Mouse (Mus musculus) midbrain, embryonic 13.5 days (tissue): Measurements from ENCODE around the gene Timp2. TPM values are rescaled to one million over a fixed set of nuclear protein-coding genes. Genes with fewer than 3 reads are reported as not detected.

ENCODE experiments used
- ATAC-seq: fragments of 200-750 bp; cut with Nextera tagmentation; 2 replicates; pipeline ENCODE4 v1.8.0; 2017; ENCODE audit warnings: mild to moderate bottlenecking, moderate TSS enrichment, moderate library complexity
- H3K27ac ChIP-seq: fragments of 300-500 bp; sonication (generic); 2 replicates; pipeline ENCODE4 v1.5.1; 2015; ENCODE audit warnings: inconsistent platforms, mild to moderate bottlenecking, moderate library complexity
- H3K27me3 ChIP-seq: fragments of 300-500 bp; sonication (generic); 2 replicates; pipeline ENCODE4 v1.6.1; 2015; ENCODE audit warnings: mild to moderate bottlenecking, inconsistent platforms
- H3K36me3 ChIP-seq: fragments of 300-500 bp; sonication (generic); 2 replicates; pipeline ENCODE4 v1.6.1; 2015; ENCODE audit warnings: mild to moderate bottlenecking, inconsistent platforms
- H3K4me1 ChIP-seq: fragments of 300-500 bp; sonication (generic); replicated peaks from 2 replicates; pipeline ENCODE4 v1.6.1; 2015; ENCODE audit warnings: inconsistent platforms
- H3K4me2 ChIP-seq: fragments of 300-500 bp; sonication (generic); replicated peaks from 2 replicates; pipeline ENCODE4 v1.6.1; 2015; ENCODE audit warnings: moderate library complexity, mild to moderate bottlenecking, inconsistent platforms
- H3K4me3 ChIP-seq: fragments of 300-500 bp; sonication (generic); replicated peaks from 2 replicates; pipeline ENCODE4 v1.5.1; 2015; ENCODE audit warnings: mild to moderate bottlenecking, inconsistent platforms
- H3K9ac ChIP-seq: fragments of 300-500 bp; sonication (generic); replicated peaks from 2 replicates; pipeline ENCODE4 v1.6.1; 2015; ENCODE audit warnings: mild to moderate bottlenecking, inconsistent platforms
- H3K9me3 ChIP-seq: fragments of 300-500 bp; sonication (generic); 2 replicates; pipeline ENCODE4 v1.6.1; 2016; ENCODE audit warnings: mild to moderate bottlenecking, inconsistent platforms
- WGBS: fragments of 180-500 bp; shearing (Covaris S2); methylation state at CpG from one replicate; pipeline ENCODE4 v1.1.7; 2015; 5-methylcytosine and 5-hydroxymethylcytosine counted together
- polyA plus RNA-seq: library from polyadenylated mRNA; unstranded; fragments of >200 nt; fragmentation: Nextera tagmentation; extraction: Ambion mirVana; gene quantifications from 2 replicates; pipeline ENCODE4 v1.2.1, GENCODE M21; 2015

The Timp2 gene
- polyA plus RNA-seq, 1 experiment from 2014 or later = 42.2 TPM

DNA sequence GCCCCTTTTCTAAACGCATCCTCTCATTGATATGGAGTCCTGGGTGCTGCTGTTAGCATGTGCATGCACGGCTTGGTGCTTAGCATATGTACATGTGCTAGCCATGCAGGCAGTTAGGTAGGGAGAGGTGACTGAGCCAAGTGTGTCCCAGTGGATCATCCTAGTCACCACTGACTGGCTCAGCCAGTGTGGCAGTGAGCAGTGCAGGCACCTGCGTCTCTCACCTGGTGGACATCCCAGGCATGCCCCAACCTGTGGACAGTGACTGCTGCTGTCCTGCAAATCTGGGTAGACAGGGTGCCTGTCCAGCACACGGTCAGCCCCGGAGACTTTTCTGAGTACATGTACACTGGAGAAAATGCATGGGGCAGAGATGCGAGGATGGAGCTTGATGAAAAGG lies 27.0 kb downstream of the Timp2 start:
- peaks cover 16% of the 10 kb centered on the region for H3K4me1 ChIP-seq
- H3K27ac ChIP-seq = peak overlapping the region; percentile 81; the same call in 1 of the 2 replicates
- H3K4me2 ChIP-seq = no peak overlapping the region
- 0 out of 2 replicates have a peak, but pooled peaks have one; percentile 25 for ATAC-seq
- H3K27me3 ChIP-seq = no peaks in the 10 kb centered on the region
- 96% methylated on average over 6 of the region's 6 CpGs for whole genome bisulfite sequencing
- H3K9me3 ChIP-seq = peaks cover 3% of the 10 kb centered on the region; the same call in 1 of the 2 replicates
- H3K36me3 ChIP-seq = peaks cover 16% of the 10 kb centered on the region
- H3K9ac ChIP-seq = no peak overlapping the region
- no peak overlapping the region for H3K4me3 ChIP-seq

DNA sequence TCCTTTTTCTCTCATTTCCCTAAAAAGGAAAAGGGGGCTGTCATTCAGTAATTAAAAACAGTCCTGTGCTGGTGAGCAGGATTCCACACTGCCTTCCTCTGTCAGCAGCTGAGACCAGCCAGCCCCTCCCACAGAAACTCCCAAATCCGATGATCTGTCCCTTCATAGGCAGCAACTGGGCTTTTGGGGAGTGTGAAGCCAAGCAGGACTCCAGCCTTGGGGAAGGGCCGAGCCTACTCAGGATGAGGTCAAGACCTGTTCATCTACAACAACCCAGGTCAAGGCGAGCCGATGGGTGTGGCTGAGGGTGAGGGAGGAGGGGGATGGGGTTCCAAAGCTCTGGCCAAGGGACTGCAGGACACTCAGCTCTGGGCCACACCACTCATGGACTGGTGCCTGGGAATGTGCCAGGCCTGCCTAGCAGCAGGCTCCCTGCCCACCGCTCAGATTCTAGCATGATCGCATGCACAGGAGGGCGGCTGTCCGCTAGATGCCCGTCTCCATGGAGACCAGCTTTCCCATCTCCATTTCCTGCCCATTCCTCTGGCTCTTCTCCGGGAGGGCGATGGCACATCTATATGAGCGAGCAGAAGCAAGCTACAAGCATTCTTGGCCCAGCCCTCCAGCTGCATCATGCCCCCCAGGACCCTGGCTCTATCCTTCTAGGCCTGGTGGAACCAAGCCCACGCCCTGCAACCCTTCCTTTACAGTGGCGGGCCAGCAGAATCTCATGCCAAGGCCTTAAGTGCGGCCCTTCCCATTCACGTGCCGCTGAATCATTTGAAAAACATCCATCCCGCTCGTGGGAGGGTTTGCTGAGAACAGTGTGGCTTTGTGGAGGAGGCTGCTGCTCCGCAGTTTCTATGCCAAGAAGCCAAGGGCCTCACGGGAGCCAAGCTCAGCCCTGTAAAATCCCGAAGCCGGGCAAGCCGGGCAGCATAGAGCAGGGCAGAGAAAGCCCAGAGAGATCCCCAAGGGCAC lies 28.3 kb downstream of the Timp2 start:
- peak; percentile 85 for ATAC-seq
- H3K4me3 ChIP-seq = no peak overlapping the region
- H3K27ac ChIP-seq = peak overlapping the region; percentile 81
- no peak overlapping the region for H3K4me2 ChIP-seq
- H3K36me3 ChIP-seq = peaks cover 6% of the 10 kb centered on the region; the same call in 1 of the 2 replicates
- H3K4me1 ChIP-seq = peaks cover 23% of the 10 kb centered on the region
- WGBS = 68% methylated on average over 24 of the region's 24 CpGs
- no peaks in the 10 kb centered on the region for H3K27me3 ChIP-seq
- H3K9ac ChIP-seq = no peak overlapping the region
- peaks cover 3% of the 10 kb centered on the region; the same call in 1 of the 2 replicates for H3K9me3 ChIP-seq

DNA sequence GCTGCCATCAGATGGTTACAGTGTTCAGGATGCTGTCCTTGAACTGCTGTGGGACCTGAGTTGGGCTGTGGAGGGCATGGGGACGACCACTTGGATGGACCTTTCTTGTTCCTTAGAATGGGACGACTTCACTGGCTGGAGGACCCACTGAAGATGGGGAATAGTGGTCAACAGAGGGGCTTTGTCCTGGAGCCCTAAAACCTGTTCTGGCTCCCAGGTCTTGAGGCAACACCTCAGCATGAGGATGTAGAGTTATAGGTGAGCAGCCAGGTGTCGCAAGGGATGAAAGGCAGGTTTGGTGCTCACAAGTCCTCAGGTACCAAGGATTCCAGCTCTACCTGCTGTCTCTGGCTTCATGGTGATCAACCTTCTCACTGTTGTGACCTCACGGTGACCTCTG lies 29.0 kb downstream of the Timp2 start:
- no peak overlapping the region for H3K9ac ChIP-seq

DNA sequence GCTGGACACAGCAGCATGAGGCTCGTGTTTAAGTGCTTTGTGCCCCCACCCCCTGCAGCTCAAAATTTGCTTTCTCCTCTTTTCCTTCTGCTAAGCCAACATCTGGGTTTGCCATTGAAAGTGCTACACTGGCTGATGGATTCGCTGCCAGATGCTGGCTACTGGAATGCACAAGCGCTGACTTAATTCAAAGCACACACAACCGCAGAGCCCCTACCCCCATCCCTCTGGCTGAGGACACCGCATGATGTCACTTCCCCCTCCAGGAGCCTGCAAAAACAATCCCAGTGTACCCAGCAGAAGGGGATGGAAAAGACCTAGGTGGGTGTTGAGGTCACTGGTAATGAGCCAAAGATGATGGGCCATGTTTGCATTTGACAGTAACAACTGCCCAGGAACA lies 31.0 kb downstream of the Timp2 start:
- Histone ChIP-seq H3K4me2 (no peak overlapping the region), H3K27ac (no peak overlapping the region), H3K9me3 (no peaks in the 10 kb centered on the region), H3K36me3 (peaks cover 7% of the 10 kb centered on the region), H3K9ac (no peak overlapping the region), H3K27me3 (no peaks in the 10 kb centered on the region), H3K4me1 (peaks cover 37% of the 10 kb centered on the region), H3K4me3 (no peak overlapping the region)
- WGBS = 81% methylated on average over 5 of the region's 5 CpGs
- ATAC-seq = no peak

More for the DNA sequence above, 29.0 kb downstream of the Timp2 start:
- Histone ChIP-seq H3K9me3 (peaks cover 3% of the 10 kb centered on the region; the same call in 1 of the 2 replicates), H3K27me3 (no peaks in the 10 kb centered on the region), H3K36me3 (peaks cover 6% of the 10 kb centered on the region; the same call in 1 of the 2 replicates), H3K27ac (peak overlapping the region; percentile 81; the same call in 1 of the 2 replicates), H3K4me2 (no peak overlapping the region), H3K4me1 (peaks cover 30% of the 10 kb centered on the region), H3K4me3 (no peak overlapping the region)
- WGBS = 94% methylated on average over 4 of the region's 4 CpGs
- ATAC-seq = no peak

DNA sequence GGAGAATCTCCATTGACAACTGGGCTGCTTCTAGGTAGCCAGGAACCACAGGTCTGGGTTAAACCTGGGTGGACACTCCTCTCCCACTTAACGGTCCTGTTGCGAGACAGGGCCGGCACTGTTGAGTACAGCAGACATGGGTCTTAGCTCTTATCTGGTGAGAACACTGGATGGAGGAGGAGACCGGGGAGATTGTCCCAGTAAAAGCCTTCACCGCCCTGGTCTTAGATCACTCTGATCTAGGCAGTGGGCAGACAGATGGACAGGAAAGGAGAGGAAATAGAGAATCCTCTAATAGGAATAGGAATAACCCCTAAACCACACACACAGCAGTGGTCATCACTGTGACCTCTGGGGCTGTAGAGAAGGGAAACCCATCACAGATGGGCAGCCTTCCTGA lies 31.6 kb downstream of the Timp2 start:
- peaks cover 37% of the 10 kb centered on the region for H3K4me1 ChIP-seq
- ATAC-seq = no peak
- H3K9ac ChIP-seq = no peak overlapping the region
- H3K27me3 ChIP-seq = no peaks in the 10 kb centered on the region
- H3K4me3 ChIP-seq = no peak overlapping the region
- H3K4me2 ChIP-seq = no peak overlapping the region
- H3K36me3 ChIP-seq = peaks cover 13% of the 10 kb centered on the region
- WGBS = 94% methylated on average over 5 of the region's 5 CpGs
- no peaks in the 10 kb centered on the region for H3K9me3 ChIP-seq
- H3K27ac ChIP-seq = no peak overlapping the region

DNA sequence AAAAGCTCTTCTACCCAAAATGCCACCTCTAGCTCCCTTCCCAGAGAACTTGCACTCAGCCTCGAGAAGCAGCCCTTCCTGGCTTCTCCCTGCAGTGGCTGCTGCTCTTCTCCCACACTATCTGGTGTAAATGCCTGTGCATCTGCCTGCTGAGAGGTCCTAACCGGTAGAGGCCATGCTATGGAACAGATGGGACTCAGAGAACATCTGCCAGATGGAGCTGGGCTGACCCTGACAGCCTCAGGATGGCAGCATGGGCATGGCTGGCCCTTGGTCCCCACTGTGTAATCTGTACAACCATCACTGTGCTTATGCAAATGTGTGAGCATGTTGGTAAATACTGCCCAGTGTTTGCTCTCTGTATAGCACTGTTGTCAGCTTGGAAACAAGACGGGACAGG lies 32.9 kb downstream of the Timp2 start:
- ATAC-seq = no peak
- no peak overlapping the region for H3K4me3 ChIP-seq
- 57% methylated on average over 3 of the region's 3 CpGs for WGBS
- no peak overlapping the region for H3K9ac ChIP-seq
- H3K27me3 ChIP-seq = no peaks in the 10 kb centered on the region
- H3K4me2 ChIP-seq = no peak overlapping the region
- no peak overlapping the region for H3K27ac ChIP-seq
- peaks cover 17% of the 10 kb centered on the region for H3K36me3 ChIP-seq
- H3K9me3 ChIP-seq = no peaks in the 10 kb centered on the region
- peaks cover 33% of the 10 kb centered on the region for H3K4me1 ChIP-seq

DNA sequence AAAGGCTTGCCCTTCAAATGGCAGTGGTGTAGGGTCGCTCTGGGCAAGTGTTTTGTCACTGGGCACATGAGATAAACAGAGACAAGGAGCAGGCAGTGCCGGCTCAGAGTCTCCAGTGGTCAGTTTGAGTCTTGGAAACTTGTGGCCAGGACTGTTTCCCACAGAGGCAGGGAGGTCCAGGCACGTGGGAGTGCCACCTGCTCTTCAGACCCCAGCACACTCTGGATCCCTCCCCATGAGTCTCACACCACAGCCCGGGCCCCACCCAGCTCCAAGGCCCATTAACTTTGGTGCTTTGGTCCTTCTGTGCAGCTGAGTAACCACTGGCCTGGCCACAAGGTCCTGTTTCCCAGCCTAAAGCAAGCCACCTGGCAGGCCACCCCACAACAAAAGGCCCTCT lies 33.6 kb downstream of the Timp2 start:
- peaks cover 26% of the 10 kb centered on the region for H3K4me1 ChIP-seq
- H3K27me3 ChIP-seq = no peaks in the 10 kb centered on the region
- WGBS = 80% methylated on average over 4 of the region's 4 CpGs
- H3K27ac ChIP-seq = no peak overlapping the region
- H3K4me2 ChIP-seq = no peak overlapping the region
- H3K9ac ChIP-seq = peak overlapping the region; percentile 10; the same call in 1 of the 2 replicates
- peaks cover 17% of the 10 kb centered on the region for H3K36me3 ChIP-seq
- H3K4me3 ChIP-seq = no peak overlapping the region
- no peak for ATAC-seq
- H3K9me3 ChIP-seq = no peaks in the 10 kb centered on the region

DNA sequence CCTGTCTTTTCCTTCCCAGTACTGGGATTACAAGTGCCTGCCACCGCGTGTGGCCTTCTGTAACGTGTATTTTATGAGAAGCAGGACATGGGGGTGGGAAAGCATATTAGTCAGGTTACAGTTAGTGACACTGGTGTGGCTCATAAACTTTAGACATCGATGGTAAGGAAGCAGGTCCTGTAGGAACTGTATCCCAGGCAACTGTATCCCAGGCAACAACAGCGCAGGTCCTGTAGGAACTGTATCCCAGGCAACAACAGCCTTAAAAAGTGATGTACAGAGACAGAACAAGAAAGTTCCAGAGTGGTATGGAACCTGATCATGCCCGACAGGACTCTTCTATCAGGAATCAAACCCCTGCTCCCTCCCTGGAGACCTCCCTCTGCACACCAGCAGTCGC lies 34.0 kb downstream of the Timp2 start:
- Histone ChIP-seq H3K36me3 (peaks cover 17% of the 10 kb centered on the region), H3K4me2 (no peak overlapping the region), H3K27me3 (no peaks in the 10 kb centered on the region), H3K9me3 (no peaks in the 10 kb centered on the region), H3K9ac (peak overlapping the region; percentile 10; the same call in 1 of the 2 replicates), H3K4me1 (peaks cover 22% of the 10 kb centered on the region), H3K27ac (no peak overlapping the region), H3K4me3 (no peak overlapping the region)
- peak; percentile 59; the same call in 1 of the 2 replicates for ATAC-seq
- WGBS = 70% methylated on average over 7 of the region's 7 CpGs

DNA sequence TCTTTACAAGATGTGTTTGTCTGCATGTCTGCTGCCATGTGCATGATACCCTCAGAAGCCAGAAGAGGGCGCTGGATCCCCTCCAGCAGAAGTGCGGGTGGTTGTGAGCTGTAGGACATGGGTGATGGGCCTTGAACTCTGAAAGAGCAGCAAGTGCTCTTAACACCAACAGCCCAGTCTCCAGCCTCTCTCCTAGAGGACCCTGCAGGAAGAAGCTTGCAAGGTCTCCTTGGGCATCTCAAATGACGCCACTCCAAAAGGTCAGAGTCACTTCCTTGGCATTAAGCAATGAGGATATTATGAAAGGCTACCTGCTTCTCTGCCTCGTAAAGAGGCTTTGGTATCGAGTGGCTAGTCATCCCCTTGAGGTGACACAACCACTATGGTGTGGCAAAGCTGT lies 36.9 kb downstream of the Timp2 start:
- Histone ChIP-seq H3K4me3 (no peak overlapping the region), H3K4me1 (peaks cover 21% of the 10 kb centered on the region), H3K9me3 (no peaks in the 10 kb centered on the region), H3K9ac (no peak overlapping the region), H3K36me3 (peaks cover 32% of the 10 kb centered on the region), H3K27me3 (no peaks in the 10 kb centered on the region), H3K4me2 (no peak overlapping the region), H3K27ac (no peak overlapping the region)
- 71% methylated on average over 5 of the region's 5 CpGs for WGBS
- no peak for ATAC-seq

DNA sequence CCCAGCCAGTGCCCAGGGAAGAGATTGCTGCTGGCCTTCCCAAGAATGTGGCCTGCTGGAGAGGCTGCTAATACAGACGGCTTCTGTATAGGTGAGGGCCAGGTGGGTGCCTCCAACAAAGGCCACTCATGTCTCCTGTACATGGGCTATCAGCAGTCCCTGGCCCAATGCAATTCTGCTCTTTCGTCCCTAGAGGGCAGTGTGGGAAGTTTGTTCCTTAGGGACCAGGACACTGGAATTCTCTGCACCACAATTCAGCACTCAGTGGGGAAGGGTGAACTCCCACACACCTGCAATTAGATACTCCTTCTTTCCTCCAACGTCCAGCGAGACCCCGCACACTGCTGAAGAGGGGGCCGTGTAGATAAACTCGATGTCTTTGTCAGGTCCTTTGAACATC lies 38.4 kb downstream of the Timp2 start:
- WGBS = 27% methylated on average over 7 of the region's 7 CpGs
- ATAC-seq = peak; percentile 30
- Histone ChIP-seq H3K36me3 (peaks cover 35% of the 10 kb centered on the region), H3K9me3 (no peaks in the 10 kb centered on the region), H3K27me3 (no peaks in the 10 kb centered on the region), H3K4me1 (peaks cover 14% of the 10 kb centered on the region), H3K9ac (no peak overlapping the region), H3K27ac (no peak overlapping the region), H3K4me3 (no peak overlapping the region), H3K4me2 (no peak overlapping the region)

DNA sequence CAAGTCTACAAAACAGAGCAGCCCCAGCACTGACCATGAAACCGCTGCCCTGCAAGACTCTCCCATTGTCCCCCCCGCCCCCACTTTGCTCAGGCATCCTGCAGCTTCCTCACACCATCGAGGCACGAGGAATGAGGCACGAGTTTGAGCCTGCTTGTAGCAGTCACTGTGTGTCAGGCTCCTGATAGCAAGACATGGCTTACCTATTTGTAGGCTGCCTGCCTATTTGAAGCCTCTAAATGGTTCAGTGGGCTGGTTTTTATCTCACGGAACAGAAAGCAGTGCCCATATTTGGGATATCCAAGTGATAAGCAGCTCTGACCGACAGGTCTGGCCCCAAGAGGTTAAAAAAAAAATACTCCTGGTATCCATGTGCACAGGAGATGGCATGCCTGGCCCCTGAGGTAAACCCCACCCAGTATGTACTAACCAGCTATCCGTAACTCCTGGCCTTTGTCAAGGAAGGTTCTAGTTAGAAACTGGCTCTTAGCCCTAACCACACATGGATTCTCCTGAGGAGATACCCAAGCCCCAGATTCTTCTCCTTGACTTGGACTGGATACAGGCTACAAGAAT lies 39.2 kb downstream of the Timp2 start:
- WGBS = 92% methylated on average over 8 of the region's 8 CpGs
- Histone ChIP-seq H3K4me2 (no peak overlapping the region), H3K36me3 (peaks cover 43% of the 10 kb centered on the region), H3K9ac (no peak overlapping the region), H3K9me3 (no peaks in the 10 kb centered on the region), H3K27ac (no peak overlapping the region), H3K4me1 (peaks cover 6% of the 10 kb centered on the region), H3K4me3 (no peak overlapping the region), H3K27me3 (no peaks in the 10 kb centered on the region)
- no peak for ATAC-seq

DNA sequence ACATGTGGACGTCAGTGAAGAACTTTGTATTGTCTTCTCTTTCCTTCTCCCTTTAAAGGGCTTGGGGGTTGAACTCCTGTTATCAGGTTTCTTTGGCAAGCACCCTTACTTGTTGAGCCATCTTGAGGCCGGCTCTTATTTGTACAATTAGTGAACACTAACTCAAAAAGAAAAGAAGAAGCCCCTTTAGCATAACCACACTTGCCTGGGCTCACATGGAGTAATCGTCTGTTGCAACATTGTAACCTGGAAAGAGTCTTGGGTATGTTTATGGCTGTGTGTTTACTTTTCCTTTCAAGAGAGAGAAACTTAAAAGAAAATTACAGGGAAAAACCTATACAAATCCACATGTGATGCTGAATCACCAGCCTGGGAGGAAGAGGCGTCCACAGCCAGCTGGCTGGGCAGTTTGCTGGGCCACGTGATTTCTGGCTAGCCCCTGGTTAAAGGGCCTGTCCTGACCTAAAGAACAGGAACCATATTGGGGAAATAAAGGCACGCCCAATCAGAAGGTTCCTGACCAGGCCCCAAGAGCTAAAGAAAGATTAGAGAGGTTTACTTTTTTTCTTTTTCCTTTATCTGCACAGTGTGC lies 43.3 kb downstream of the Timp2 start:
- H3K27me3 ChIP-seq = no peaks in the 10 kb centered on the region
- no peak for ATAC-seq
- WGBS = 88% methylated on average over 6 of the region's 6 CpGs
- peaks cover 62% of the 10 kb centered on the region for H3K36me3 ChIP-seq
- no peak overlapping the region for H3K4me3 ChIP-seq
- H3K27ac ChIP-seq = no peak overlapping the region
- no peak overlapping the region for H3K9ac ChIP-seq
- no peaks in the 10 kb centered on the region for H3K4me1 ChIP-seq
- H3K9me3 ChIP-seq = peaks cover 10% of the 10 kb centered on the region; the same call in 1 of the 2 replicates
- no peak overlapping the region for H3K4me2 ChIP-seq
